Mouse (Mus musculus) CH12.LX (cell line): ENCODE data around the gene Zbp1.

Experiments used
- CHD2 ChIP-seq: IDR thresholded peaks from 2 replicates; pipeline ENCODE4 v1.6.1; 2011; ENCODE audit warnings: low read length, improper control_type of control experiment
- CTCF ChIP-seq, 2 experiments: IDR thresholded peaks in 1 of 2; conservative IDR thresholded peaks in 1 of 2; 2 replicates each; pipeline ENCODE4 v1.5.1; 2011 to 2012; ENCODE audit warnings: low read depth in 2 of 2, low read length in 2 of 2, improper control_type of control experiment in 1 of 2, inconsistent platforms in 1 of 2, mild to moderate bottlenecking in 1 of 2, moderate library complexity in 1 of 2
- E2F4 ChIP-seq: IDR thresholded peaks from 2 replicates; pipeline ENCODE4 v1.6.1; 2011; ENCODE audit warnings: low read depth, low read length, improper control_type of control experiment; ENCODE audit not compliant: insufficient replicate concordance
- EP300 ChIP-seq: IDR thresholded peaks from 2 replicates; pipeline ENCODE4 v1.6.1; 2011; ENCODE audit warnings: low read length, improper control_type of control experiment
- MAX ChIP-seq: IDR thresholded peaks from 2 replicates; pipeline ENCODE4 v1.6.1; 2011; ENCODE audit warnings: low read length, improper control_type of control experiment
- MAZ ChIP-seq: IDR thresholded peaks from 2 replicates; pipeline ENCODE4 v1.6.1; 2012; ENCODE audit warnings: low read depth, mild to moderate bottlenecking, inconsistent platforms, low read length, improper control_type of control experiment, moderate library complexity
- POLR2A ChIP-seq: IDR thresholded peaks from 2 replicates; pipeline ENCODE4 v1.6.1; 2011; ENCODE audit warnings: low read depth, mild to moderate bottlenecking, improper control_type of control experiment, low read length
- POLR2AphosphoS2 ChIP-seq: IDR thresholded peaks from 2 replicates; pipeline ENCODE4 v1.6.1; 2011; ENCODE audit warnings: low read depth, low read length, improper control_type of control experiment
- SMC3 ChIP-seq: IDR thresholded peaks from 2 replicates; pipeline ENCODE4 v1.6.1; 2011; ENCODE audit warnings: low read depth, low read length, improper control_type of control experiment
- TCF12 ChIP-seq: IDR thresholded peaks from 2 replicates; pipeline ENCODE4 v1.6.1; 2014; ENCODE audit warnings: low read depth, mild to moderate bottlenecking, inconsistent platforms, low read length, improper control_type of control experiment
- ZC3H11A ChIP-seq: IDR thresholded peaks from 2 replicates; pipeline ENCODE4 v1.6.1; 2012; ENCODE audit warnings: low read depth, mild to moderate bottlenecking, inconsistent platforms, low read length, improper control_type of control experiment

- TF ChIP-seq TCF12 (no peak), SMC3 (no peak), EP300 (no peak), POLR2AphosphoS2 (no peak), CTCF (conservative IDR thresholded peaks at IDR 0.05 in 1 of 2, IDR thresholded peaks at IDR 0.05 in 1 of 2; ENCODE audit: low read depth in 2 of 2, low read length in 2 of 2) (no peak), POLR2A (no peak), CHD2 (no peak), E2F4 (no peak), MAX (no peak), ZC3H11A (no peak), MAZ (no peak)
Measured at GRCm38 (mm10) chr2:173255810-173256551, 37.3 kb upstream of the Zbp1 start.
